ENCODE assay signal across 11 mouse cellular contexts in the genomic region with DNA sequence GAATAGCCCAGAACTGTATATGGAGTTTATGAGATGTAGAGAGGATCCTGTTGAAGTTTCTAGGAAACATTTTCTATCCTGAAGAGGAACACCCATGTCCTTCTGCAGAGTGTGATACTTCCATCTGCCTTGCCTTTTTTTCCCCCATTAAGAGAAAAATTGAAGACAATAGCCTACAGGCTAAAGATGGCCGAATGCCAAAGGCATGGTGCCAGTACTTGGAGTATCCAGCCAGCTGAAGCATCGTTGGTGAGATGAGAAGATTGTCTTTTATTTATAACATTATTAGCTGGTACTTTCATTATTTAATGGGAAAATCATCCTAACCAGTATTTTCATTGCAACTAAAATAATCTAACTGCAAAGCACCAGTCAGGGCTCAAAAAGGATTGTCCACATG.
DNase-seq lines count a peak whose midpoint lies in the region; ATAC-seq and TF ChIP-seq lines count a peak whose summit lies in the region.
"Had no signal": no experiment of that assay in that cellular context is flagged by ENCODE, and none has a peak within 500 bp of the region (broad histone marks: within the 10 kb centered on the region; RNA-seq: fewer than 3 reads in every experiment).

No protein-coding gene starts in this region.

- no peaks in the 10 kb centered on the region for H3K9me3 ChIP-seq in limb, embryonic 14.5 days (ENCODE audit: control insufficient read depth, low read length)
- H3K9me3 ChIP-seq in limb, embryonic 10.5 days (replicated peaks) = no peaks in the 10 kb centered on the region
- H3K9me3 ChIP-seq: intestine, embryonic 15.5 days had no signal

- H3K36me3 ChIP-seq in limb, embryonic 14.5 days (ENCODE audit: control insufficient read depth, insufficient read depth, low read length) = no peaks in the 10 kb centered on the region
- no peaks in the 10 kb centered on the region for H3K36me3 ChIP-seq in limb, embryonic 10.5 days
- H3K36me3 ChIP-seq: intestine, embryonic 15.5 days had no signal

- CTCF ChIA-PET in Patski (lab: Charles Lee) = interaction anchor here (1.5 kb wide), 1 partner anchor 11 kb away, joined by 4 read pairs; no protein-coding TSS in a partner anchor

- intact Hi-C loops in gastrocnemius, adult 2 months (cut with DNase I) = no loop called here

- no peak for ATAC-seq in limb, embryonic 14.5 days (ENCODE audit: low FRiP score, low read depth)
- no peak for ATAC-seq in Patski
- ATAC-seq: activated CD4-positive, CD25-positive, alpha-beta regulatory T cell, adult 4 months; forebrain, embryonic 16.5 days; intestine, embryonic 15.5 days had no signal

- peak; percentile 29 for DNase-seq in gastrocnemius, postnatal 10 days
- DNase-seq in gastrocnemius, adult 2 months = no peak
- DNase-seq in limb, embryonic 14.5 days (ENCODE audit: low spot score) = peak; percentile 8
- no peak for DNase-seq in limb, embryonic 10.5 days (ENCODE audit: low spot score)
- DNase-seq in Patski (ENCODE audit: low read depth, low spot score) = peak; percentile 12
- peak; percentile 22 to 35 for DNase-seq in layer of hippocampus, adult 18-20 months (ENCODE audit: low spot score in 2 of 2)
- DNase-seq in frontal cortex, adult 2 months (ENCODE audit: extremely low spot score in 1 of 2, low spot score in 1 of 2) = no peak
- DNase-seq: lung, postnatal 36 days had no signal

- H3K4me3 ChIP-seq in gastrocnemius, adult 2 months = no peak overlapping the region
- no peak overlapping the region for H3K4me3 ChIP-seq in limb, embryonic 14.5 days (replicated peaks; ENCODE audit: low read length)
- H3K4me3 ChIP-seq in limb, embryonic 10.5 days = no peak overlapping the region
- H3K4me3 ChIP-seq: intestine, embryonic 15.5 days had no signal

- H3K27me3 ChIP-seq in limb, embryonic 14.5 days (ENCODE audit: control insufficient read depth, insufficient read depth, low read length) = no peaks in the 10 kb centered on the region
- no peaks in the 10 kb centered on the region for H3K27me3 ChIP-seq in limb, embryonic 10.5 days (ENCODE audit: low read depth, poor library complexity, severe bottlenecking)
- no peaks in the 10 kb centered on the region for H3K27me3 ChIP-seq in Patski
- H3K27me3 ChIP-seq: intestine, embryonic 15.5 days had no signal

- TF ChIP-seq POLR2A in limb, embryonic 14.5 days (IDR thresholded peaks at IDR 0.05; ENCODE audit: borderline replicate concordance, extremely low read depth, insufficient read depth, insufficient read length) = no peak

- no peak overlapping the region for H3K4me2 ChIP-seq in limb, embryonic 14.5 days (replicated peaks; ENCODE audit: low read depth, low read length, severe bottlenecking)
- H3K4me2 ChIP-seq: intestine, embryonic 15.5 days had no signal

- no peak for TF ChIP-seq CTCF in gastrocnemius, adult 2 months (IDR thresholded peaks at IDR 0.05)
- TF ChIP-seq CTCF in Patski (IDR thresholded peaks at IDR 0.05) = no peak

- WGBS in limb, embryonic 14.5 days = 76% methylated on average over 2 of the region's 2 CpGs
- WGBS in limb, embryonic 10.5 days = 92% methylated on average over 2 of the region's 2 CpGs

- POLR2A ChIA-PET in Patski (lab: Charles Lee) = no interaction called here

- in situ Hi-C loops in Patski (cut with MboI; ENCODE audit: low pct_unique_long_range_greater_than_20kb) = no loop called here

- H3K27ac ChIP-seq in gastrocnemius, adult 2 months = no peak overlapping the region
- no peak overlapping the region for H3K27ac ChIP-seq in limb, embryonic 14.5 days (replicated peaks; ENCODE audit: low read depth, low read length)
- no peak overlapping the region for H3K27ac ChIP-seq in limb, embryonic 10.5 days
- H3K27ac ChIP-seq: intestine, embryonic 15.5 days had no signal

- no peak overlapping the region for H3K9ac ChIP-seq in limb, embryonic 14.5 days (ENCODE audit: low read depth, low read length, severe bottlenecking)
- H3K9ac ChIP-seq: intestine, embryonic 15.5 days had no signal

- no peaks in the 10 kb centered on the region for H3K4me1 ChIP-seq in limb, embryonic 14.5 days (ENCODE audit: control insufficient read depth, insufficient read depth, low read length)
- peaks cover 3% of the 10 kb centered on the region; the same call in 1 of the 2 replicates for H3K4me1 ChIP-seq in limb, embryonic 10.5 days

Comparison
In these comparisons a context has a peak if more than half of its experiments do, and no peak if none do; other contexts are left out.
1. DNase-seq: peak in gastrocnemius, postnatal 10 days (single experiment), limb, embryonic 14.5 days (single experiment), Patski (single experiment) and layer of hippocampus, adult 18-20 months (2 of 2); none in gastrocnemius, adult 2 months (single experiment), limb, embryonic 10.5 days (single experiment) and frontal cortex, adult 2 months (0 of 2).